Mouse (Mus musculus) midbrain, embryonic 13.5 days (tissue): ENCODE results near the gene Ephb1. TPM values are rescaled to one million over a fixed set of nuclear protein-coding genes. Genes with fewer than 3 reads are reported as not detected.

Experiments used
- ATAC-seq: fragments of 200-750 bp; cut with Nextera tagmentation; 2 replicates; pipeline ENCODE4 v1.8.0; 2017; ENCODE audit warnings: mild to moderate bottlenecking, moderate TSS enrichment, moderate library complexity
- H3K27ac ChIP-seq: fragments of 300-500 bp; sonication (generic); 2 replicates; pipeline ENCODE4 v1.5.1; 2015; ENCODE audit warnings: inconsistent platforms, mild to moderate bottlenecking, moderate library complexity
- H3K27me3 ChIP-seq: fragments of 300-500 bp; sonication (generic); 2 replicates; pipeline ENCODE4 v1.6.1; 2015; ENCODE audit warnings: mild to moderate bottlenecking, inconsistent platforms
- H3K36me3 ChIP-seq: fragments of 300-500 bp; sonication (generic); 2 replicates; pipeline ENCODE4 v1.6.1; 2015; ENCODE audit warnings: mild to moderate bottlenecking, inconsistent platforms
- H3K4me1 ChIP-seq: fragments of 300-500 bp; sonication (generic); replicated peaks from 2 replicates; pipeline ENCODE4 v1.6.1; 2015; ENCODE audit warnings: inconsistent platforms
- H3K4me2 ChIP-seq: fragments of 300-500 bp; sonication (generic); replicated peaks from 2 replicates; pipeline ENCODE4 v1.6.1; 2015; ENCODE audit warnings: moderate library complexity, mild to moderate bottlenecking, inconsistent platforms
- H3K4me3 ChIP-seq: fragments of 300-500 bp; sonication (generic); replicated peaks from 2 replicates; pipeline ENCODE4 v1.5.1; 2015; ENCODE audit warnings: mild to moderate bottlenecking, inconsistent platforms
- H3K9ac ChIP-seq: fragments of 300-500 bp; sonication (generic); replicated peaks from 2 replicates; pipeline ENCODE4 v1.6.1; 2015; ENCODE audit warnings: mild to moderate bottlenecking, inconsistent platforms
- H3K9me3 ChIP-seq: fragments of 300-500 bp; sonication (generic); 2 replicates; pipeline ENCODE4 v1.6.1; 2016; ENCODE audit warnings: mild to moderate bottlenecking, inconsistent platforms
- WGBS: fragments of 180-500 bp; shearing (Covaris S2); methylation state at CpG from one replicate; pipeline ENCODE4 v1.1.7; 2015; 5-methylcytosine and 5-hydroxymethylcytosine counted together
- polyA plus RNA-seq: library from polyadenylated mRNA; unstranded; fragments of >200 nt; fragmentation: Nextera tagmentation; extraction: Ambion mirVana; gene quantifications from 2 replicates; pipeline ENCODE4 v1.2.1, GENCODE M21; 2015

Ephb1 gene
- 62.9 and 66.2 TPM in 2 replicates for polyA plus RNA-seq

DNA sequence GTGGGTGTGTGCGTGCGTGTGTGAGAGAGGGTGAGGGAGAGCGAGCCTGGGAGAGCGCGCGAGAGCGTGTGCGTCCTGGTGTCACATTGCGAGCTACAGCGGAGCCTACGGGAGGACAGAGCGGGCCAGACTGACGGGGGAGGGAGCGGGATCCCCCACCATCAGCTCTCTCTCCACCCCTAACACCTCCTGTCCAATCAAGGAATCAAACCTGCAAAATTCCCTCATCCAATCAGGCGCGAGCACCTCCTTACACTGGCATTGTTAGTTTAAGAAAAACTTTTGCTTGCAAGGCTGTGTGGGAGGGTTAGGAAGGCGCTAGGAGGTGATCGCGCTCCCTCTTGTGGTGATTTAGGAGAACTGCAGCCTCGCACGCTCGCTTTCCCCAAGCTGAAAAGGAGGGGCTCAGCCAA is at the start of gene Ephb1:
Gene Ephb1, minus strand, starts transcription at position 133 of the 413 bp plus-strand sequence.
- peak within 1 kb of the TSS; percentile 81 for H3K4me2 ChIP-seq
- peak within 1 kb of the TSS; percentile 87 for H3K27ac ChIP-seq
- H3K4me3 ChIP-seq: peak within 1 kb of the TSS; percentile 76
- H3K27me3 ChIP-seq: peaks cover 42% of the 10 kb centered on the region
- 0% methylated on average over 22 of the region's 22 CpGs for WGBS
- peaks cover 34% of the 10 kb centered on the region for H3K4me1 ChIP-seq
- peak; percentile 98 for ATAC-seq
- peak within 1 kb of the TSS; percentile 98 for H3K9ac ChIP-seq
- no peaks in the 10 kb centered on the region for H3K36me3 ChIP-seq
- no peaks in the 10 kb centered on the region for H3K9me3 ChIP-seq

DNA sequence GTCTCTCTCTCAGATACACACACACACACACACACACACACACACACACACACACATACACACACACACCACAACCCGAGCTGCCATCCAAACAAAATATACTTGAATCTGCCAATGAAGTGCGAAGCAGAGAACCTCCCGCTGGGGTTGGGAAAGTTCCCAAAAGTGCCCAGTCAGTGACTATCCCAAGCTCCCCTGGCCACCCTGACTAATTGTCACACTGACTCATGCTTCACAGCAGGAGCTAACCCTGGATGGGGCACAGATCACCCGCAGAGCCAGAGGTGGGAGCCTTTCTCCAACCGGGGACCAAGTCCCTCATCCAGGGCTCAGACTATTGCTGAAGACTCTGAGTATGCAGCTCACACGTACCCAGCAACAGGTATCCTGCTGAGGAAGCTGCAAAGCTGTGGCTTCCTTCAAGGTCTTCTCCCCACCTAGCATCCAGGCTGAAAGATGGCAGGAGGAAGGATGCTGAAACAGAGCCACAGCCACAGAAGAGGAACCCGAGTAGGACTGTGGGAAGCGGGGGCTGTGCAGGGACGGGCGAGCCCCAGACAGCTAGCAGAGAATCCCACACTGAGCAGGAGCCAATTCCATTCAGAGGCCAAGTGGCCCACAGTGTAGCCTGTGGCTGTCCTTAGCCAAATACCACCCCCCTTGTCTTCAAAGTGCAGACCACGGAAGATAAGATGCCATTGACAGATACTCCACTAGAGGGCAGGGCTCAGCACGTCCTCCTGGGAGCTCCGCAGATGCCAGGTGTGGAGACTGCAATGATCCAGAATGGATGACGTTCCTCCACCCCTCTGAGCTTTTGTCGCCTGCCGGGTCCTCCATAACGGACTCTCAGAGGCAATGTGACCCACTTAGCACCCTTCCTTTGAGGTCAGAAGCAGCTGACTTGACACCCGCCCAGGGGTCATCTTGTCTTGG is 48.9 kb upstream of the Ephb1 start:
- 0 out of 2 replicates have a peak, but pooled peaks cover 4% of the 10 kb centered on the region for H3K9me3 ChIP-seq
- peaks cover 8% of the 10 kb centered on the region for H3K4me1 ChIP-seq
- peaks cover 22% of the 10 kb centered on the region for H3K27me3 ChIP-seq
- peak; percentile 70 for ATAC-seq
- no peak overlapping the region for H3K4me3 ChIP-seq
- H3K27ac ChIP-seq: no peak overlapping the region
- no peak overlapping the region for H3K9ac ChIP-seq
- WGBS: 28% methylated on average over 18 of the region's 18 CpGs
- H3K4me2 ChIP-seq: no peak overlapping the region
- no peaks in the 10 kb centered on the region for H3K36me3 ChIP-seq

DNA sequence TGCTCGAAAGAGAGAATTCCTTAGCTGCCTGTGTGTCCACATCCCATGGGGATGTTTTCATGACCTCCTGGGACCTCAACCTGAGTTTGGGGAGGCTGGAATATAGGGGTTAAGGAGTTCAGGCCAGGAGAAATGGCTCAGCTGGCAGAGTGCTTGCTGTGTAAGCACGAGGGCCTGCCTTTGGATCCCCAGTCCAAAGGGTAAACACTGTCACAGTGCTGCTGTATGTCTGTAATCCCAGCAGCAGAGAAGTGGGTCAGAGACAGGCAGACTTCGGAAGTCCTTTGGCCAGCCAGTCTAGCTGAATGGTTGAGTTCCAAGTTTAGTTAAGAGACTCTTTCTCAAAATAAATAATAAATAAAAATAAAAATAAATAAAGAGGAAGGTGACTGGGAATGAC is 48.2 kb upstream of the Ephb1 start:
- H3K27me3 ChIP-seq: peaks cover 22% of the 10 kb centered on the region
- no peaks in the 10 kb centered on the region for H3K36me3 ChIP-seq
- H3K4me3 ChIP-seq: no peak overlapping the region
- H3K9ac ChIP-seq: no peak overlapping the region
- 0 out of 2 replicates have a peak, but pooled peaks cover 4% of the 10 kb centered on the region for H3K9me3 ChIP-seq
- WGBS: 59% methylated on average over 3 of the region's 3 CpGs
- no peak overlapping the region for H3K27ac ChIP-seq
- ATAC-seq: no peak
- H3K4me2 ChIP-seq: no peak overlapping the region
- H3K4me1 ChIP-seq: peaks cover 8% of the 10 kb centered on the region

DNA sequence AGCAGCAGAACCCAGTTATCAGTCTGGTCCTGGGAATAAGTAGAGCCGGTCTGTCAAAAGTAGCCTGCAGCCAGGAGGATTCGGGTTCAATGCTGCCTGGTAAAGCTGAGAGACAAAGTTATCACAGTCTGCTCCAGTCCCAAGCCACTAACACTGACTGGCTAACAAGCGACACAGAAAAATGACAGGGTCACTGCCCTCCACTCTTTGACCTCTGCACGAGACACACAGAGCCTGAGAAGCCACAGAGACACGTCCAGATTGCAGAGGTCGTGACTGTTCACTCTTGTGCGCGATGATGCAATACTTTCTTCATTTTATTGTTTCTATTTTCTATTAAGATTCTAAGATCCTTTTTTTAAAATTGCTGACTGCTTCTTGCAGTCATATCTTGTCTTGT is 33.8 kb upstream of the Ephb1 start:
- no peak overlapping the region for H3K9ac ChIP-seq
- no peak overlapping the region for H3K27ac ChIP-seq
- H3K27me3 ChIP-seq: no peaks in the 10 kb centered on the region
- no peaks in the 10 kb centered on the region for H3K9me3 ChIP-seq
- no peak overlapping the region for H3K4me3 ChIP-seq
- no peaks in the 10 kb centered on the region for H3K36me3 ChIP-seq
- WGBS: 71% methylated on average over 8 of the region's 8 CpGs
- H3K4me1 ChIP-seq: 0 out of 2 replicates have a peak, but pooled peaks cover 5% of the 10 kb centered on the region
- H3K4me2 ChIP-seq: no peak overlapping the region
- ATAC-seq: no peak

DNA sequence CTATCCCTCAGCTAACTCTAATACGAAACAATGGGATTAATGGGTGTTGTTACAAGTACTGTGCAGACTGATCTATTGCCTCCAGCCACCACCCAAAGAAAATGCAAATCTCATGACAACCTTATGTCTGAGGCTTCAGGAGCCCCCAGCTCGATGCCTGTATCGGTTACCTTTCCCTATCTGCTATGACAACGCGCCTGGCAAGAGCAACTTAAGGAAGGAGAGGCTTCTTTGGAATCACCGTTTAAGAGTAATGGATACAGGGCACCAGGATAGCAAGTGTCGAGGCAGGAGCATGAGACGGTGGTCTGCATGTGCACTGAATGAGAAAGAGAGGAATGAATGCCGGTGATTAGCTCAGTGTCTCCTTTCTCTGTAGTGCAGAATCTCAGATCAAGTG is 32.3 kb upstream of the Ephb1 start:
- H3K36me3 ChIP-seq: no peaks in the 10 kb centered on the region
- ATAC-seq: no peak
- no peak overlapping the region for H3K27ac ChIP-seq
- no peak overlapping the region for H3K9ac ChIP-seq
- 0 out of 2 replicates have a peak, but pooled peaks cover 5% of the 10 kb centered on the region for H3K4me1 ChIP-seq
- WGBS: 92% methylated on average over 9 of the region's 9 CpGs
- no peak overlapping the region for H3K4me2 ChIP-seq
- H3K9me3 ChIP-seq: no peaks in the 10 kb centered on the region
- no peak overlapping the region for H3K4me3 ChIP-seq
- no peaks in the 10 kb centered on the region for H3K27me3 ChIP-seq

DNA sequence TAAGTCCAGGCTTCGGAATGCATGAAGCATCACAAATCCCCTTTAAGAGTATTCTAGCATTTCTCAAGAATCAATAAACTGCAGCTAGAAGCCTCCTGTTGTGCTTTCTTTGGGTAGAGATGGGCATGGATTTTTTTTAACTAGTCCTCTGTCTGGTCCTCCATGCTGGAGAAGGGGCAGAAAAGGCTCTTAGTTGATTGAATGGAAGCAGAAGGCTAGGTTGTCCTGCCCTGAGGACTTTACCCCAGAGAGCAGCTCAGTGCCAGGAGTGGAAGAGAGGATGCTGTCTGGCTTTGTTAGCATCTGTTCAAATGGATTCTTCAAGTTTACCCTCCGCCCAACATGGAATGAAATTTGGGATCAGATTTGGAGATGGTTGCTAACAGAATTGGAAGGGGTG is 25.7 kb upstream of the Ephb1 start:
- 0 out of 2 replicates have a peak, but pooled peaks cover 5% of the 10 kb centered on the region for H3K4me1 ChIP-seq
- no peaks in the 10 kb centered on the region for H3K27me3 ChIP-seq
- no peak for ATAC-seq
- 92% methylated on average over 2 of the region's 2 CpGs for WGBS
- H3K9me3 ChIP-seq: no peaks in the 10 kb centered on the region
- H3K27ac ChIP-seq: no peak overlapping the region
- no peak overlapping the region for H3K4me2 ChIP-seq
- H3K9ac ChIP-seq: no peak overlapping the region
- H3K36me3 ChIP-seq: no peaks in the 10 kb centered on the region
- no peak overlapping the region for H3K4me3 ChIP-seq

DNA sequence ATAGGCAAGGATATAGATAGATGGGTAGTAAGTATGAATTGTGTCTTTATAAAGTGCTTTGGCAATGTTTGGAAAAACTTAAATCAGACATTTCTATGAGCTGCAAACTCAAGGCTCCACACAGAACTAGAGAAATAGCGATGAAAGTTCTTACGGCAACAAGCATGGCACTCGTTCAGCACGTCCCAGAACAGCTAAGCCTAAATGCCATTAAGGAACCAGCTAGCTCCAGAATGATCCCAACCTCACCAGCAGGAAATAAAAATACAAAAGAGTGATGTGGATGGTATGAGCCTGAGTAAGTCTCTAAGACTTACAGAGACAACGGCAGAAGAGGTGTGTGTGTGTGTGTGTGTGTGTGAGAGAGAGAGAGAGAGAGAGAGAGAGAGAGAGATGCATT is 20.2 kb upstream of the Ephb1 start:
- no peaks in the 10 kb centered on the region for H3K36me3 ChIP-seq
- 0 out of 2 replicates have a peak, but pooled peaks cover 2% of the 10 kb centered on the region for H3K4me1 ChIP-seq
- H3K27ac ChIP-seq: no peak overlapping the region
- H3K27me3 ChIP-seq: no peaks in the 10 kb centered on the region
- H3K9ac ChIP-seq: no peak overlapping the region
- H3K4me3 ChIP-seq: no peak overlapping the region
- ATAC-seq: no peak
- WGBS: 93% methylated on average over 5 of the region's 5 CpGs
- no peak overlapping the region for H3K4me2 ChIP-seq
- H3K9me3 ChIP-seq: no peaks in the 10 kb centered on the region

DNA sequence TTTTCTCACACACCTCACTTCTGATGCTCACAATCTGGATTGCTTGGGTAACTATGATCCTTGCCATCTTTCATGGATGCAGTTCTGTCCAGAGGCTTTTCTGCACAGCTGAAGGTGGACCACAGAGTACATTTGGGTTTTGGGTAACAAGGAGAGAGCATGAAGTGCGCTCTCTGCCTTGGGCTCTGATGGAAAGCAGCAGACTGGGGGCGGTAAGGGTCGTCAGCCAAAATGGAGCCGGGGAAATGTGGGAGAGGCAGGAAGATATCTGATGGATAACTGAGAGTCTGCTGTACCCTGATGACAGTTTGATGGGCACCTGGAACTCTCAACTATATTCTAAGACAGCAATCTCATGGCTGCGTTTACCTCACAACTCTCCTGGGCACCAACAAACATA is 19.4 kb upstream of the Ephb1 start:
- no peak overlapping the region for H3K4me2 ChIP-seq
- no peaks in the 10 kb centered on the region for H3K36me3 ChIP-seq
- H3K27me3 ChIP-seq: no peaks in the 10 kb centered on the region
- H3K9ac ChIP-seq: no peak overlapping the region
- no peaks in the 10 kb centered on the region for H3K9me3 ChIP-seq
- WGBS: 92% methylated on average over 5 of the region's 5 CpGs
- no peak for ATAC-seq
- no peak overlapping the region for H3K27ac ChIP-seq
- H3K4me3 ChIP-seq: no peak overlapping the region
- H3K4me1 ChIP-seq: 0 out of 2 replicates have a peak, but pooled peaks cover 2% of the 10 kb centered on the region

DNA sequence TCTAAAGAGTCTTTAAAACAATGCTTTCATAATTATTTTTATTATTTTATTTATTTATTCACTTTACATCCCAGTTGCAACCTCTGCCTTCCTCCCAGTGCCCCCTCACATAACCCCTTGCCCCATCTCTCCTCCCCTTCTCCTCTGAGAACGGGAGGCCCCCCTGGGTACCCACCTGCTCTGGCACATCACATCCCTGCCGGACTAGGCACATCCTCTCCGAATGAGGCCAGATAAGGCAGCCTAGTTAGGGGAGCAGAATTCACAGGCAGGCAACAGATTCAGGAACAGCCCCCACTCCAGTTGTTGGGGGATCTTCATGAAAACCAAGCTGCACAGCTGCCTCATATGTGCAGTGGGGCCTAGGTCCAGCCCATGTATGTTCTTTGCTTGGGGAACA is 17.4 kb upstream of the Ephb1 start:
- ATAC-seq: no peak
- 87% methylated on average over 3 of the region's 3 CpGs for WGBS
- no peak overlapping the region for H3K9ac ChIP-seq
- no peaks in the 10 kb centered on the region for H3K27me3 ChIP-seq
- no peaks in the 10 kb centered on the region for H3K9me3 ChIP-seq
- 0 out of 2 replicates have a peak, but pooled peaks cover 2% of the 10 kb centered on the region for H3K4me1 ChIP-seq
- no peak overlapping the region for H3K27ac ChIP-seq
- no peaks in the 10 kb centered on the region for H3K36me3 ChIP-seq
- no peak overlapping the region for H3K4me3 ChIP-seq
- no peak overlapping the region for H3K4me2 ChIP-seq

DNA sequence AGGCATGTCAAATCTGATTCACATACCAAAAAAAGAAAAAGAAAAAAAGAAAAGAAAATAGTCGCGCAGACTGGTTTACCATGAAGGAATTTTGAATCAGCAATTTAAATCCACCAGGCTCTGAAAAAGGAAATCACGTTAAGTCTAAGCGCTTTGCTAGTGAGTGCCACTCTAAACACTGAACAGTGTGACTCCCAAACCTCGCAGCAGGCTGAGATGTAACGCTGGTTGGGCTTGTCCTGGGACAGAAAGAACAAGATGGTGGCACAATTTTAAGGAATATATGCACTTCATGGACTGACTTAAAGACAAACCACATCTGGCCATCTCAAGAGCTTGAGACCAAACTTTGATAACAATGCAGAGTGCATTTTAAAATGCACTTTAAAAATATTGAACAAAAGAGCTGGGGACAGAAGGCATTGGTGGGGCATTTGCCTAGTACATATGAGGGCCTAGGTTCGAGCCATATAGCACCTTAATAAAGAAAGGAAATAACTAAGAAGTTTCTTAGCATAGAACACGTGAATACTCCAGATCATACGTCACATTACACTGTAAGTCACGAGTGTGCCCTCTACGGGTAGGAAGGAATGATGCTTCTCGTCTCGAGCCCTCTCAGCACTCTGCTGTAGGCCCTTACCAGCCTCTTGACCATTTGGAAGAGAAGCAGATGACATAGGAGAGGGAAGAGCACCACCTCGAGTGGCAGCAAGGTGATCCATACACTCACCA is 16.7 kb upstream of the Ephb1 start:
- WGBS: 53% methylated on average over 14 of the region's 14 CpGs
- Histone ChIP-seq H3K27ac (no peak overlapping the region), H3K4me1 (0 out of 2 replicates have a peak, but pooled peaks cover 2% of the 10 kb centered on the region), H3K9me3 (no peaks in the 10 kb centered on the region), H3K9ac (no peak overlapping the region), H3K36me3 (no peaks in the 10 kb centered on the region), H3K4me3 (no peak overlapping the region), H3K4me2 (no peak overlapping the region), H3K27me3 (no peaks in the 10 kb centered on the region)
- no peak for ATAC-seq

DNA sequence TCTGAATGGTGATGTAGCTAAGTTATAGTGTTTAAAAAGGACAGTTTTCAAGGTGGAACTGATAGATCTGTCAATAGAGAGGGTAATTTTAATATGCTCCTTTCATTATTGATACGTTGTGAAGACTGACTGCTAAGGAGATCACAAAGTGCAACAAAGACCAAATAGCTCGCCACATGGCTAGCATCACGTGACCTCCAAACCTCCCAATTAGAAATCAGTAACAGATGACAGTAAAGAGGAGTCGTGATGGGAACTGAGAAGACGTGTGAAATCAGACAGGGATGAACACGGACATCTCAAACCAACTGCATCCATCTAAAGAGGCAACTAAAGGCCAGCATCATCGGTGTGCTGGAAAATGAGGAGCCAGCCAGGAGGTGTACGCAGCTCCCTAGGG is 15.6 kb upstream of the Ephb1 start:
- H3K27ac ChIP-seq: no peak overlapping the region
- no peak for ATAC-seq

DNA sequence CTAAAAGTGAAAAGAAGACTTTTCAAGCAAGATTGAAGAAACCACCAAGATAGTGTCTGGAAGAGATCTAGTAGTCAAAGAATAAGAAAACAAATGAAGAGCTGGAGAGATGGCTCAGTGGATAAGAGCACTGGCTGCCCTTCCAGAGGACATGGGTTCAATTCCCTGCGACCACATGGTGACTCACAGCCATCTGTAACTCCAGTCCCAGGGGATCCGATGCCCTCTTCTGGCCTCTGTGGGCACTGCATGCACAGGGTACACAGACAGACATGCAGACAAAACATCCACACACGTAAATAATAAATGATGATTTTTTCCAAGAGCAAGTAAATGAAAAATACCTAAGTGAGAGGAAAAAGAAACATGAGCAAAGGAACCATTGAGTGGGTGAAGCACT is 14.6 kb upstream of the Ephb1 start:
- H3K27ac ChIP-seq: no peak overlapping the region
- H3K27me3 ChIP-seq: no peaks in the 10 kb centered on the region
- no peak overlapping the region for H3K4me2 ChIP-seq
- no peak overlapping the region for H3K9ac ChIP-seq
- no peaks in the 10 kb centered on the region for H3K36me3 ChIP-seq
- 80% methylated on average over 3 of the region's 3 CpGs for WGBS
- H3K4me1 ChIP-seq: 0 out of 2 replicates have a peak, but pooled peaks cover 2% of the 10 kb centered on the region
- ATAC-seq: no peak
- H3K4me3 ChIP-seq: no peak overlapping the region
- H3K9me3 ChIP-seq: no peaks in the 10 kb centered on the region

More for the DNA sequence above, 15.6 kb upstream of the Ephb1 start:
- 0 out of 2 replicates have a peak, but pooled peaks cover 2% of the 10 kb centered on the region for H3K4me1 ChIP-seq
- no peaks in the 10 kb centered on the region for H3K9me3 ChIP-seq
- 56% methylated on average over 8 of the region's 8 CpGs for WGBS
- no peak overlapping the region for H3K4me3 ChIP-seq
- no peaks in the 10 kb centered on the region for H3K36me3 ChIP-seq
- no peaks in the 10 kb centered on the region for H3K27me3 ChIP-seq
- no peak overlapping the region for H3K9ac ChIP-seq
- no peak overlapping the region for H3K4me2 ChIP-seq
